Mouse (Mus musculus): ENCODE results near the gene Raly. TPM values are rescaled to one million over a fixed set of nuclear protein-coding genes. Genes with fewer than 3 reads are reported as not detected.

Raly gene
- total and polyA plus RNA-seq, 3 experiments: 214 to 334 (median 277) TPM

GRCm38 (mm10) chr2:154869954-154870641, 79.2 kb downstream of the Raly start:
- no peak overlapping the region for H3K27ac ChIP-seq (ENCODE audit: insufficient read depth, low read depth)
- H3K9ac ChIP-seq (ENCODE audit: insufficient read depth, low read depth): no peak overlapping the region
- no peaks in the 10 kb centered on the region for H3K4me1 ChIP-seq (ENCODE audit: control insufficient read depth in 1 of 2, insufficient read depth in 2 of 2)
- in situ Hi-C loops (cut with MboI; ENCODE audit: low pct_ligation_motif_present, low pct_unique_long_range_greater_than_20kb, low sequenced_read_pairs) (no loop called here), dilution Hi-C loops (cut with MboI; ENCODE audit: extremely low pct_ligation_motif_present, extremely low pct_unique_long_range_greater_than_20kb, low sequenced_read_pairs) (no loop called here)
- H3K4me3 ChIP-seq (replicated peaks in 1 of 3; ENCODE audit: low read depth in 2 of 3, low read length in 2 of 3, poor library complexity in 1 of 3): no peak overlapping the region
- TF ChIP-seq ZMIZ1 (IDR thresholded peaks at IDR 0.05; ENCODE audit: low read depth, low read length) (peak; percentile 9; the same call in 1 of the 2 replicates), TBP (conservative IDR thresholded peaks at IDR 0.05; ENCODE audit: low read depth, low read length) (no peak), POLR2AphosphoS2 (IDR thresholded peaks at IDR 0.05; ENCODE audit: low read depth, low read length) (peak; percentile 83; the same call in 1 of the 2 replicates), SIN3A (IDR thresholded peaks at IDR 0.05; ENCODE audit: low read length) (no peak), MXI1 (IDR thresholded peaks at IDR 0.05; ENCODE audit: low read depth, low read length) (no peak), MYC (IDR thresholded peaks at IDR 0.05; ENCODE audit: low read depth, low read length) (no peak), USF2 (conservative IDR thresholded peaks at IDR 0.05; ENCODE audit: low read depth, low read length) (no peak), ZC3H11A (IDR thresholded peaks at IDR 0.05; ENCODE audit: low read depth, low read length) (no peak), HCFC1 (IDR thresholded peaks at IDR 0.05; ENCODE audit: low read depth, low read length) (no peak), IRF4 (IDR thresholded peaks at IDR 0.05; ENCODE audit: low read depth, low read length) (no peak), ZNF384 (IDR thresholded peaks at IDR 0.05; ENCODE audit: low read depth, low read length) (no peak), CHD2 (IDR thresholded peaks at IDR 0.05; ENCODE audit: low read length) (0 out of 2 replicates have a peak, but pooled peaks have one; percentile 12), EP300 (IDR thresholded peaks at IDR 0.05; ENCODE audit: low read length) (no peak), POLR2A (IDR thresholded peaks at IDR 0.05; ENCODE audit: low read depth, low read length) (0 out of 2 replicates have a peak, but pooled peaks have one; percentile 11), E2F4 (IDR thresholded peaks at IDR 0.05; ENCODE audit: insufficient replicate concordance, low read depth, low read length) (no peak)
- no peak for DNase-seq (ENCODE audit: extremely low read depth)
- H3K4me2 ChIP-seq (ENCODE audit: insufficient read depth, low read depth, poor library complexity, severe bottlenecking): no peak overlapping the region
- H3K9me3 ChIP-seq (replicated peaks; ENCODE audit: low read length): no peaks in the 10 kb centered on the region
- H3K79me2 ChIP-seq (replicated peaks; ENCODE audit: control insufficient read depth, extremely low read depth, insufficient read depth, poor library complexity, severe bottlenecking): peaks cover 8% of the 10 kb centered on the region; the same call in 1 of the 2 replicates
- peaks cover 69 to 89% of the 10 kb centered on the region in 2 experiments for H3K36me3 ChIP-seq (replicated peaks in 1 of 2; ENCODE audit: control insufficient read depth in 1 of 2, insufficient read depth in 1 of 2, low read length in 1 of 2)
- H3K27me3 ChIP-seq (replicated peaks): no peaks in the 10 kb centered on the region

GRCm38 (mm10) chr2:154876621-154877020, 85.7 kb downstream of the Raly start:
- Histone ChIP-seq H3K79me2 (replicated peaks; ENCODE audit: control insufficient read depth, extremely low read depth, insufficient read depth, poor library complexity, severe bottlenecking) (peaks cover 36% of the 10 kb centered on the region), H3K9ac (ENCODE audit: insufficient read depth, low read depth) (no peak overlapping the region), H3K27me3 (replicated peaks) (no peaks in the 10 kb centered on the region), H3K36me3 (replicated peaks in 1 of 2; ENCODE audit: control insufficient read depth in 1 of 2, insufficient read depth in 1 of 2, low read length in 1 of 2) (peaks cover 57 to 90% of the 10 kb centered on the region in 2 experiments), H3K4me3 (replicated peaks in 1 of 3; ENCODE audit: low read depth in 2 of 3, low read length in 2 of 3, poor library complexity in 1 of 3) (no peak overlapping the region), H3K9me3 (replicated peaks; ENCODE audit: low read length) (no peaks in the 10 kb centered on the region), H3K4me1 (ENCODE audit: control insufficient read depth in 1 of 2, insufficient read depth in 2 of 2) (0 out of 4 replicates have a peak, but pooled peaks cover 0 to 4% of the 10 kb centered on the region in 2 experiments), H3K27ac (ENCODE audit: insufficient read depth, low read depth) (no peak overlapping the region), H3K4me2 (ENCODE audit: insufficient read depth, low read depth, poor library complexity, severe bottlenecking) (no peak overlapping the region)
- no peak for TF ChIP-seq RCOR1 (conservative IDR thresholded peaks at IDR 0.05; ENCODE audit: low read depth, low read length)
- in situ Hi-C loops (cut with MboI; ENCODE audit: low pct_ligation_motif_present, low pct_unique_long_range_greater_than_20kb, low sequenced_read_pairs): no loop called here
- no peak for DNase-seq (ENCODE audit: extremely low read depth)
- dilution Hi-C loops (cut with MboI; ENCODE audit: extremely low pct_ligation_motif_present, extremely low pct_unique_long_range_greater_than_20kb, low sequenced_read_pairs): no loop called here
